Mouse (Mus musculus): ENCODE measurements around the gene Pofut1. TPM values are rescaled to one million over a fixed set of nuclear protein-coding genes. Genes with fewer than 3 reads are reported as not detected.

The Pofut1 gene
- polyA plus RNA-seq, 1 experiment from 2014 or later, result 10.7 TPM

DNA sequence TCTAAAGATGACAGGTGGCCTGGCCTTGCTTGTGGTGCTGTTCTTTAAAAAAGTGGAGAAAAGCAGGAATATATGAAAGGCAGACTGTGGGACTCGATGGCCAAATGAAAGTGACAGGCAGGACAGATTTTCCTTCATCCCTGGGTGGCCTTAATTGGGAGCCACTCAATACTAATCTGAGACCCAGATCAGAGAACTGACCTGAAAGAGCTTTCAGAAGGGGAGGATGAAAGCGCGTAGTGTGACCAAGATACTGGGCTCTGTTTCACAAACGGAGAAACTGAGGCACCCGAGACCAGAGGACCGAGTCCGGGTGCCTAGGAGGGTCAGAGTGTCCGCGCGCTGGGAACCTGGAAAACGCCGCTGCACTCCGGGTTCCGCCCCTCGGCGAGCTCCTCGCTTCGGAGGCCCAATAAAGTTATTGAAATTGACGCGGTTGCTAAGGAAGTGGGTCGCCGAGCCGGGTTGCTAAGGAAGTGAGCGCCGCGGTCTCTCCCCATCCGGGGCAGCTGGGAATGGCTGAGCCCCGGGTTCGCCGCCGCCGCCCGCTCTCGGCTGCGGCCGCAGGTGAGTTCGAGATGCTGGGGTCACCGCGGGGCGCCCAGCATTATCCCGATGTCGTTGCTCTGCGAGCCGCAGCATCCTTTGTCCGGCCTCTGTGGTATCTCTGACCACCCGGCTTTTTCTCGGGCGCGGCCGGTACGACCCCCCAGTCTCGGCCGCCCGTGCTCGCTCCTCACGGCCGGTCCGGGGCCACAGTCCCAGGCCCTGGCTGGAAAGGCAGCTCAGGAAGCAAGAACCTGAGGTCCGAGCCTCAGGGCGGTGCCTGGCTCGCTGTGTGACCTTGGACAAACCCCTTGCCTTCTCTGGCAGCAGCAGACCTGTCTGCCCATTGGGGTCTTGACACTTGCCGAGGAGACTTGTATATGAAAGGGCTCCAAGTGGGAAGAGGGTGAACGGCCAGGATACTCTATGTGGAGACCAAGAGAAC is 49.9 kb downstream of the Pofut1 start, which contains the start of gene Kif3b:
TSS of gene Kif3b (plus strand) at position 476 of the 991 bp plus-strand sequence.
- WGBS (ENCODE audit: missing documents), result under 1% methylated on average over 63 of the region's 63 CpGs
- Histone ChIP-seq H3K4me3 (ENCODE audit: inconsistent target) (peak within 1 kb of the TSS; percentile 69), H3K79me2 (ENCODE audit: inconsistent target) (peaks cover 48% of the 10 kb centered on the region), H3K36me3 (ENCODE audit: inconsistent target) (no peaks in the 10 kb centered on the region), H3K27ac (peak within 1 kb of the TSS; percentile 37)

DNA sequence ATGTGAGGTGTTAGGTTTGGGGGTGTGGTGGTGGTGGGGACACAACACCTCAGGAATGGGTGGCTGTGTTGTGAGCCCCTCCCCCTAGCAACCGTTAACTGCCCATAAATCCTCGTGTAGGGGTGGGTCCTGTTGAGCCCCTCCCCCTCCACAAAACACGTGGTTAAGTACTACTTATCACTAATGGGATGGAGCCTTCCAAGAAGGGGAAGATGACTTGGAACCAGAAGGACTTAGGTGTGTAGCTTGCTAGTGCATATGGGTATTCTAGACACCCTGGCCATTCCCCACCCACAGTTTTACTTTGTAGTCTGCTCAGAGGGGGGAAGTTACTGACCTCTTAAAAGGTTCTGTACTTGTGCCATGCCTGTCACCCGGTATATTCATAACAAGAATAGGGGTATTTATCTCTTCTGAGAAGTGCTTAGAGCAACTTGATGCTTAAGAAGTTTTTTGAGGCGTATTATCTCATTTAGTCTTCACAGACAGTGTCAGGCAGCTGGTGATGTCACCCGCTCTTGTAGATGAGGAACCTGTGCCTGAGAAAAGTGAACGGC is 51.0 kb downstream of the Pofut1 start:
- H3K36me3 ChIP-seq (ENCODE audit: inconsistent target), result no peaks in the 10 kb centered on the region
- H3K79me2 ChIP-seq (ENCODE audit: inconsistent target), result peaks cover 60% of the 10 kb centered on the region
- peak overlapping the region; percentile 69 for H3K4me3 ChIP-seq (ENCODE audit: inconsistent target)
- H3K27ac ChIP-seq, result no peak overlapping the region; the same call in 1 of the 2 replicates
- whole genome bisulfite sequencing (ENCODE audit: missing documents), result 41% methylated on average over 7 of the region's 7 CpGs

DNA sequence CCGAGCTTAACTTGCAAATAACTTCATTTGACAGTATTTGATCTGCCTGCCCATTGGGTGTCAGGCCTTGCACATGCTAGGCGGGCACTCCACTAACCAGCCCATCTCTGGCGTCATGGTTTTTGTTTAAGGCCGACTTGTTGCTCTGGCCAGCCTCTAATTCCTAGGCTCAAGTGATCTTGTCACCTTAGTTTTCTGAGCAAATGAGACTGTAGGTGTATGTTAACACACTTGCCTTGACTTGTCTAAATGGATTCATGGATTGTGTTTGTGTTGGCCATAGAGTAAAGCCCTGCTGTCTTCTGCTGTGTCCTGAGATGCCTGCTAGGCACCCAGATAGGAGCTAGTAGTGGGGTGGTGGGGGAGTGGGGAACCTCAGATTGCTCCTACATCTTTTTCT is 53.9 kb downstream of the Pofut1 start:
- WGBS (ENCODE audit: missing documents), result 97% methylated on average over 4 of the region's 4 CpGs
- H3K79me2 ChIP-seq (ENCODE audit: inconsistent target), result peaks cover 72% of the 10 kb centered on the region

DNA sequence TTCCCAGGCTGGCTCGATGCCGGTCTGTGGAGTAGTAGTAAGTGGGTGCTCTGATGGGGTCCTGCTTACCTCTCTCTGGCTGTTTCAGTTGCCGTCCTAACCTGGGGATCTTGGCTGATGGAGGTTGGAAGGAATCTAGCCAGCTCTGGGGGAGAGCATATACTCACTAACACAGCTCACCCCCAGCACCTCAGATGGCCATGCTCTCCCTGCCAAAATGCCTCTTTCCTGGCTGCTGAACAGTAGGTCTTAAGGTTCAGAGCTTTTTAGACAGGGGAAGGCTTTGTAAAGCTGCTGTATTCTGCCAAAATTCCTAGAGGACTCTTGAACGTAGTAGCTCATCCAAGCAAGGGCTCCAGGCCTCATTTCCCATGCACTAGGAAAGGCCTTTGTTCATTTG is 56.4 kb downstream of the Pofut1 start:
- Histone ChIP-seq H3K4me3 (ENCODE audit: inconsistent target) (no peak overlapping the region), H3K27ac (peak overlapping the region; percentile 89), H3K79me2 (ENCODE audit: inconsistent target) (peaks cover 85% of the 10 kb centered on the region), H3K36me3 (ENCODE audit: inconsistent target) (no peaks in the 10 kb centered on the region)
- WGBS (ENCODE audit: missing documents), result 97% methylated on average over 4 of the region's 4 CpGs

More for the DNA sequence above, 53.9 kb downstream of the Pofut1 start:
- Histone ChIP-seq H3K27ac (no peak overlapping the region), H3K4me3 (ENCODE audit: inconsistent target) (no peak overlapping the region), H3K36me3 (ENCODE audit: inconsistent target) (no peaks in the 10 kb centered on the region)

DNA sequence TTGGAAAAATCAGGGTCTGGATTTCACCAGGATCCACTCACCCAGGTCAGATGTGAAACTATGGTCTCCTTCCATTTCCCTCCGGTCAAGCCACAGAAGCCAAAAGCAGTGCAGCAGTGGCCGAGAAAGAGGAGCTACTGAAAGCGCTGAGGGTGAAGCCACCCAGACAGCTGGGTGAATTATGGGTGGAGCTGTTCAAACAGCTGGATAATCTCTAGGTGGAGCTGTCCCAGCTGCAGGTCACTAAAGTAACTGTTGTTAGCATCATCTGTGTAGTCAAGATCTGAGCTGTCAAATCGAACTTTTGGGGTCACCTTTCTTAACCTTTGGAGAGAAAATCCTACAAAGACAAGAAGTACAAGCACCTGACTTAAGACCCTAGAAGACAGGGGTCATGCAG is 57.1 kb downstream of the Pofut1 start:
- Histone ChIP-seq H3K27ac (peak overlapping the region; percentile 89), H3K79me2 (ENCODE audit: inconsistent target) (peaks cover 85% of the 10 kb centered on the region), H3K4me3 (ENCODE audit: inconsistent target) (no peak overlapping the region), H3K36me3 (ENCODE audit: inconsistent target) (no peaks in the 10 kb centered on the region)
- WGBS (ENCODE audit: missing documents), result 63% methylated on average over 4 of the region's 4 CpGs

DNA sequence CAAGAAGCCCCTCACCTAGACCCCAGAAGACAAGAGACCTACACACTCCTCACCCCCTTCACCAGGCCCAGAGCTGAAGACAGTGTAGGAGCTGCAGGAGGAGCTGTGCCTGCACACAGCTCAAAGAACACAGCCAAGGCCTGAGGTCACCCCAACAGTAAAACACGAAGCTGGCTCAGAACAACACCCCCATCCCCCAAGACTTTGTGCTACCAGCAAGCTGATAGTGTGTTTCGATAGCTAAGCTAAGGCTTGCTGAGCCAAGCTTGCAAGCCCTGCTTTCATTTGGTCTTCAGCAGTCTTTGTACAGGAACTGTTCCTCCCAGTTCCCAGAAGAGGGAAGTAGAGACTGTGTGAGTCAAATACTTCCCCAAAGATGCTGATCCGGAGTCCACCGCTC is 57.5 kb downstream of the Pofut1 start:
- Histone ChIP-seq H3K27ac (peak overlapping the region; percentile 89), H3K79me2 (ENCODE audit: inconsistent target) (peaks cover 85% of the 10 kb centered on the region), H3K36me3 (ENCODE audit: inconsistent target) (no peaks in the 10 kb centered on the region), H3K4me3 (ENCODE audit: inconsistent target) (no peak overlapping the region)
- WGBS (ENCODE audit: missing documents), result 4% methylated on average over 4 of the region's 4 CpGs

DNA sequence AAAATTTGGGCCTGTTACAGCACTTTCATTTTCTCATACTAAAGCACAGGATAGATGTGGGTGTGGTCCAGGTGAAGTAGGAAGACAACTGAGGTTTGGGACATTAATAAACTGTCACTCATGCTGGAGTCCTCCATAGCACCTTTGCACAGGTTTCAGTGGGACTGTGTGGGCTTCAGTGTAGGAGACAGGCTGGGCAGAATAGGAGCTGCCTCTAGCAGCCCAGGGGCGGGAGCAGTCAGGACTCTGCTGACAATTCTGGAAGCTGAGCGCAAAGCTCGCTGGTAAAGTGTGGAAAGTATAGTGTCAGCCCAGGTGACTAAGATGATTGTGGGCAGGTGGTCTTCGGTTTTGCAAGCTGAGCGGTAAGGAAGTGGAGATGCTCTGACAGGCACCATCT is 59.8 kb downstream of the Pofut1 start:
- WGBS (ENCODE audit: missing documents), result 90% methylated on average over 5 of the region's 5 CpGs

DNA sequence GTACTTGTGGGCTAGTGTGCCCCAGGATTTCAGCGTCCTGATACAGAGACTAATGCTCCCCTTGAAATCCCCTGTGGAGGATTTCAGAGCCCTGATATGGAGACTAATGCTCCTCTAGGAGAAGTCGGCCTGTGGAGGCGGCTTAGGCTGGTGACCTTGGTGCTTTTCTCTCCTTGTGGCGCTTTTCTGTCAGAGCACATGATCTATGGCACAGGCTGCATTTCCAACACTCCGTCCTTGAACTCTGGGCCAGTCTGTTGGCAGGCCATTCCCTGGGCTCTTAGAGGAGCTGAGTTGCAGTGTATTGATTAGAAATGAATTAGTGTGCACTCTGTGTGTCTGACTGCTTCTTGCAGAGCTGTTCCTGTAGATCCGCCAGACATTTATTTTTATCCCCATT is 63.9 kb downstream of the Pofut1 start:
- WGBS (ENCODE audit: missing documents), result 96% methylated on average over 6 of the region's 6 CpGs
- Histone ChIP-seq H3K27ac (no peak overlapping the region), H3K79me2 (ENCODE audit: inconsistent target) (peaks cover 95% of the 10 kb centered on the region), H3K36me3 (ENCODE audit: inconsistent target) (no peaks in the 10 kb centered on the region), H3K4me3 (ENCODE audit: inconsistent target) (no peak overlapping the region)

More for the DNA sequence above, 59.8 kb downstream of the Pofut1 start:
- peaks cover 83% of the 10 kb centered on the region for H3K79me2 ChIP-seq (ENCODE audit: inconsistent target)
- H3K36me3 ChIP-seq (ENCODE audit: inconsistent target), result no peaks in the 10 kb centered on the region
- no peak overlapping the region for H3K4me3 ChIP-seq (ENCODE audit: inconsistent target)
- no peak overlapping the region for H3K27ac ChIP-seq

DNA sequence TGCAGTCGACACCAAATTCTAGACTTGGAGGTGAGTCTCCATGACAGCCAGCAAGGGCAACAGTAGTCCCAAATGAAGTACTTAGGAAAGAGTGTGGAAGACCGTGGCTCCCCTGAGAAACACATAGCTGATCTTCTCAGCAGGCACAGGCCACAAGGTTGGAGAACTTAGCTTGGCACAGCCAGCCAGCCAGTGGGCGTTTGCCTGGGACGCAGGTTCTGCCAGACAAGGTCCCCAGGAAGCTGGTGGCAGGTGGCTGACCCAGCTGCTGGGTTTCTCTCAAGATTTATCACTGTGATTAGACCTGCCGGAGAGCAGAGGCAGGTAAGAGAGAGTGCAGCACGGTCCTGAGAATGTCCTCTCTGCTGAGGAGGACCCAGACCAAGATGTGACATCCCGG is 67.3 kb downstream of the Pofut1 start:
- 88% methylated on average over 7 of the region's 7 CpGs for WGBS (ENCODE audit: missing documents)

DNA sequence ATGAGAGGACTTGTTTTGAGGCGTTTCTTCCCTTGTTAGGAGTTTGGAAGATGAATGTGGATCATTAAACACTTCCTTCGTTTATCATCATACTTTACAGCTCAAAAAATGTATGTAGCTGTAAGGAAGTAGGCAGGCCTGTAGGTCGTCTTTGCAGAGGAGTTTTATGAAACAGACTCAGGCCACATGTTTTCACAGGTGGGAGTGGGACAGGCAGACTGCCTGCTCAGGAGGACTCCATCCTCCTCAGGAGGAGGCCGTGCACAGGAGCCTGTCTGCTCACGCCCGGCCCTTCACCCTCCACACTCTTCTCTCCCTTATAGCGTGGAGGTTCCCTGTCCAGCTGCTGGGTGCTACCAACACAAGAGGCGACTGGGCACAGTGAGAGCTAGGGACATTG is 67.8 kb downstream of the Pofut1 start:
- no peaks in the 10 kb centered on the region for H3K36me3 ChIP-seq (ENCODE audit: inconsistent target)
- H3K79me2 ChIP-seq (ENCODE audit: inconsistent target), result peaks cover 68% of the 10 kb centered on the region
- WGBS (ENCODE audit: missing documents), result 89% methylated on average over 8 of the region's 8 CpGs
- H3K4me3 ChIP-seq (ENCODE audit: inconsistent target), result no peak overlapping the region
- no peak overlapping the region for H3K27ac ChIP-seq

More for the DNA sequence above, 67.3 kb downstream of the Pofut1 start:
- Histone ChIP-seq H3K27ac (no peak overlapping the region), H3K36me3 (ENCODE audit: inconsistent target) (no peaks in the 10 kb centered on the region), H3K4me3 (ENCODE audit: inconsistent target) (no peak overlapping the region), H3K79me2 (ENCODE audit: inconsistent target) (peaks cover 73% of the 10 kb centered on the region)

DNA sequence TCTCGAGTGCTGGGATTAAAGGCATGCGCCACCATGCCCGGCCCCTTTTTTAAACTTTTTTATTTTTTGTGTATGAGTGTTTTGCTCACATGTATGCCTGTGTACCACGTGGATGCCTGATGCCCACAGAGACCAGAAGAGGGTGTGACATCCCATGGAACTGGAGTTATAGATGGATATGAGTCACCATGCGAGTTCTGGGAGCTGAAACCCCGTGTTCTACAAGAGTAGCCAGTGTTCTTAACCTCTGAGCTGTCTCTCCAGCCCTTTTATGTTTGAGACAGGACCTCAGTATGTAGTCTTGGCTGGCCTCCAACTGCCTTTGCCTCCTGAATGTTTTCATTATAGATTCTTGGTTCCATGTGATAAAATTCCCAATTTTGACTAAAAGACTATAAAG is 68.9 kb downstream of the Pofut1 start:
- WGBS (ENCODE audit: missing documents), result 90% methylated on average over 5 of the region's 6 CpGs

DNA sequence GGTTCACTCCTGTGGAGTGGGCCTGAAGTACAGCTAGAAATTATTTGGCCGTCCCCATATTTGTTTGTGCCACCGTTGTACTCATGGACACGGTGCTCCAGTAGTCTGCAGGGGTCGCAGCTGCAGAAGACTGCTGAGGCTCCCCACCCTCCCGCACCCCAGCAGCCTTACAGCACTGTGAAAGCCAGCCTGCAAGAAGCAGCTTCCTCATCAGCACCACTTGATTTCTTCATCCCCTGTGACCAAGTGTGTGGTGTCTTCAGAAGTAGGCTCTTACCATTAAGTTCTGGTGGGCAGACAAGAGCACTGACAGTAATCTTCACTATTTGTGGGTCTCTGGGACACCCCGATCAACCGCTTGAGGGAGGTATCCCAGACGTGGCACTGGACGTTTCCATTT is 71.6 kb downstream of the Pofut1 start:
- 74% methylated on average over 9 of the region's 9 CpGs for WGBS (ENCODE audit: missing documents)
- H3K36me3 ChIP-seq (ENCODE audit: inconsistent target), result 0 out of 2 replicates have a peak, but pooled peaks cover 12% of the 10 kb centered on the region
- H3K27ac ChIP-seq, result no peak overlapping the region
- H3K4me3 ChIP-seq (ENCODE audit: inconsistent target), result no peak overlapping the region
- peaks cover 32% of the 10 kb centered on the region; the same call in 1 of the 2 replicates for H3K79me2 ChIP-seq (ENCODE audit: inconsistent target)

More for the DNA sequence above, 68.9 kb downstream of the Pofut1 start:
- H3K4me3 ChIP-seq (ENCODE audit: inconsistent target), result no peak overlapping the region
- H3K79me2 ChIP-seq (ENCODE audit: inconsistent target), result peaks cover 58% of the 10 kb centered on the region
- H3K27ac ChIP-seq, result no peak overlapping the region
- H3K36me3 ChIP-seq (ENCODE audit: inconsistent target), result no peaks in the 10 kb centered on the region

DNA sequence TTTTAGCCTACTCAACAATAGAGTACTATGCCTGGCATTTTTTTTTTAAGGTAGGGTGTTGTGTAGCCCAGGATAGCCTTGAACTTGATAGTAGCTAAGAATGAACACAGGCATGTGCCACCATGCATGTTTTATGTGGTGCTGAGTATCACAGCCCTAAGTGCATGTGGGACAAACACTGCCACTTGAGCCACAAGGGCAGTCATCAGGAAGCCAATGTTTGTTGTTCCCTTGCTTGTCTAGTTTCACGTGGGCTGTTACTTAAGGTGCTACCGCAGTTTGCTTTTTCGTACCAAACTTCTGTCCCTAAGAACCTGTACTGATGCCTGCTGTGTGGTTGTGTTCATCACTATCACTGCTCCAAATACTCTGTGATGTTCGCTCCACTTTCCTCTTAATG is 77.1 kb downstream of the Pofut1 start:
- peaks cover 44% of the 10 kb centered on the region for H3K36me3 ChIP-seq (ENCODE audit: inconsistent target)
- H3K79me2 ChIP-seq (ENCODE audit: inconsistent target), result no peaks in the 10 kb centered on the region; the same call in 1 of the 2 replicates
- peak overlapping the region; percentile 83 for H3K27ac ChIP-seq
- 90% methylated on average over 4 of the region's 4 CpGs for WGBS (ENCODE audit: missing documents)
- no peak overlapping the region for H3K4me3 ChIP-seq (ENCODE audit: inconsistent target)

DNA sequence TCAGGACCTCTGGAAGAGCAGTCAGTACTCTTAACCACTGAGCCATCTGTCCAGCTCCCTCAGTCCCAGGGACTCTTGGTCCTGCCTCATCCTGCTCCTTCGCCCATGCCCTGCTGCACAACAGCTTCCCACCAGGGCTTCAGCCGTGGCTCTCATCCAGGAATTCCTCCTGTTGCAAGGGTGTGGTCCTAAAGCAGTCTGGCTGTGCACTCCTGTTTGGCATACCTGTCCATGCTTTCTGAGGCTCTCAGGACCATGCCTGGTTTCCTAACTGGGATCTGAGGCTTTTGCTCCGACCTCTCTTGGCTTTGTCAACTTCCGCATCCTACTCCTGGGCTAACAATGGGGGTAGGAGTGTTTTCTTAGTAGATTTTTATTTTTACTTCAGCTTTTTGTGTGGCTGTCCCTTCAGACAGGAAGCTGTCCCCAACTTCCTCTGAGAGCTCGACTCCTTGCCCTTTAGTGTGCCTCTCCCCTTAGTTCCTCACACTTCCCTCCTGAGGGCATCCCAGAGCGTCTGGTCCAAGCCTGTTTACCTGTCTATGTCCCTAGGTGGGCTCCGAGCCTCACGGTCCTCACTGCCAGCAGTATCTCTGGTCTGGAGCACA is 77.8 kb downstream of the Pofut1 start:
- Histone ChIP-seq H3K4me3 (ENCODE audit: inconsistent target) (no peak overlapping the region), H3K36me3 (ENCODE audit: inconsistent target) (peaks cover 51% of the 10 kb centered on the region), H3K27ac (peak overlapping the region; percentile 83), H3K79me2 (ENCODE audit: inconsistent target) (no peaks in the 10 kb centered on the region; the same call in 1 of the 2 replicates)
- WGBS (ENCODE audit: missing documents), result 19% methylated on average over 8 of the region's 8 CpGs
